Mouse (Mus musculus): ENCODE results near the gene Cmip. TPM values are rescaled to one million over a fixed set of nuclear protein-coding genes. Genes with fewer than 3 reads are reported as not detected.

Gene Cmip
- polyA plus RNA-seq, 1 experiment, result 103 TPM

GRCm38 (mm10) chr8:117253390-117254269 lies 3.2 kb upstream of the Cmip start:
- H3K27ac ChIP-seq (ENCODE audit: control insufficient read depth, insufficient read depth, low read length), result no peak overlapping the region
- WGBS, result 97% methylated on average over 17 of the region's 17 CpGs
- TF ChIP-seq CTCF (IDR thresholded peaks at IDR 0.05; ENCODE audit: borderline replicate concordance, control insufficient read depth, extremely low read depth, insufficient read depth, low read length, poor library complexity), result no peak
- TF ChIP-seq POLR2A (IDR thresholded peaks at IDR 0.05; ENCODE audit: control insufficient read depth, extremely low read depth, insufficient read depth, low read length, poor library complexity), result no peak
- no peak overlapping the region for H3K4me3 ChIP-seq (ENCODE audit: control insufficient read depth, insufficient read depth, low read length)
- DNase-seq, result no peak
- peaks cover 8% of the 10 kb centered on the region for H3K4me1 ChIP-seq (replicated peaks; ENCODE audit: control insufficient read depth, insufficient read depth, low read length)
- H3K27me3 ChIP-seq (ENCODE audit: control insufficient read depth, insufficient read depth, low read length), result no peaks in the 10 kb centered on the region
- no peaks in the 10 kb centered on the region for H3K36me3 ChIP-seq (ENCODE audit: control insufficient read depth, insufficient read depth, low read length)

DNA sequence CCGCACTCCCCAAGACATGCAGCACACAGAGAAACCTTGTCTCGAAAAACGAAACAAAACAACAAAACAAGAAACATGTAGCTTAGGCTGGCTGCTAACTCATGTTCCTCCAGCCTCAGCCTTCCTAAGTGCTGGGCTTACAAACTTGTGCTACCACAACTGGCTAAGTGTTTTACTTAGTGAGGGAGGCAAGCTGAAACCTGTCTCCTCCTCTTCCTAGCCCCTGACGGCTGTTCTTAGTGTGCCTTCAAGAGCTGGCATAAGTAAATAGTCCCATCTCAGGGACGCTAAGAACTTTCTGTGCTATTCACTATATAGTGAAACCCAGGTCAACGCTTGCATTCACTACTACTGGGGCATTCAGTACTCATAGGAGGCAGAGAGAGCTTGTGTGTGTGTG lies 2.4 kb upstream of the Cmip start:
- DNase-seq, result no peak
- WGBS, result 93% methylated on average over 6 of the region's 6 CpGs
- Histone ChIP-seq H3K27ac (ENCODE audit: control insufficient read depth, insufficient read depth, low read length) (no peak overlapping the region), H3K4me3 (ENCODE audit: control insufficient read depth, insufficient read depth, low read length) (no peak overlapping the region), H3K36me3 (ENCODE audit: control insufficient read depth, insufficient read depth, low read length) (no peaks in the 10 kb centered on the region), H3K4me1 (replicated peaks; ENCODE audit: control insufficient read depth, insufficient read depth, low read length) (peaks cover 14% of the 10 kb centered on the region), H3K27me3 (ENCODE audit: control insufficient read depth, insufficient read depth, low read length) (no peaks in the 10 kb centered on the region)
- TF ChIP-seq POLR2A (IDR thresholded peaks at IDR 0.05; ENCODE audit: control insufficient read depth, extremely low read depth, insufficient read depth, low read length, poor library complexity) (no peak), CTCF (IDR thresholded peaks at IDR 0.05; ENCODE audit: borderline replicate concordance, control insufficient read depth, extremely low read depth, insufficient read depth, low read length, poor library complexity) (no peak)

DNA sequence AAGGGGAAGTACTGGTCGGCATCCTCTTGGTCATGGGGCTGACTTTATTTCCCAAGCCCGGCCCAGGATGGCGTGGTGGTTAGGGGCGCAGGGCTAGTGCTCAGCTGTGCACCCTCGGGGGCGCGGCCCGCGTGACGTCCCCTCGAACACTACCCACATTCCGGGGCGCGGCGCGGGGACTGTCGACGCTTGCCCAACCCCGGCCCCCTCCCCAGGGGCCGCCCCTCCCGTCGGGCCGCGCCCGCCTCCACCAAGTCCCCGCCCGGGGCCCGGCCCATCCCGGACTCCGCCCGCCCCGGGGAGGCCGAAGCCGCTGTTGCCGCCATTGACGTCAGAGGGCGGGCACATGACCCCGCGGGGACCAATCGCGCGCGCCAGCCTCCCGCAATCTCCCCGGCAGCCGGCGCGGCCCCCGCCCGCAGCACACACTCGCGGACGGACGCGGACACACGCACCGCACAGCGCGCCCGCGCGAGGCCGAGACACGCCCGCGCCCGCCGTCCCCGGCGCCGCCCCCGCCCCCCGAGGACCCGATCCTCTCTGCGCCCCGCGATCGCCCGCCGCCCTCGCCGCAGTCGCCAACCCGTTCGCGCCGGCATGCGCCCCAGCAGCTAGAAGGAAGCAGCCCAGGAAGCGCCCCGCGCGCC lies 449 bp upstream of the Cmip start:
- H3K4me1 ChIP-seq (replicated peaks; ENCODE audit: control insufficient read depth, insufficient read depth, low read length), result peaks cover 32% of the 10 kb centered on the region
- DNase-seq, result peak; percentile 94

DNA sequence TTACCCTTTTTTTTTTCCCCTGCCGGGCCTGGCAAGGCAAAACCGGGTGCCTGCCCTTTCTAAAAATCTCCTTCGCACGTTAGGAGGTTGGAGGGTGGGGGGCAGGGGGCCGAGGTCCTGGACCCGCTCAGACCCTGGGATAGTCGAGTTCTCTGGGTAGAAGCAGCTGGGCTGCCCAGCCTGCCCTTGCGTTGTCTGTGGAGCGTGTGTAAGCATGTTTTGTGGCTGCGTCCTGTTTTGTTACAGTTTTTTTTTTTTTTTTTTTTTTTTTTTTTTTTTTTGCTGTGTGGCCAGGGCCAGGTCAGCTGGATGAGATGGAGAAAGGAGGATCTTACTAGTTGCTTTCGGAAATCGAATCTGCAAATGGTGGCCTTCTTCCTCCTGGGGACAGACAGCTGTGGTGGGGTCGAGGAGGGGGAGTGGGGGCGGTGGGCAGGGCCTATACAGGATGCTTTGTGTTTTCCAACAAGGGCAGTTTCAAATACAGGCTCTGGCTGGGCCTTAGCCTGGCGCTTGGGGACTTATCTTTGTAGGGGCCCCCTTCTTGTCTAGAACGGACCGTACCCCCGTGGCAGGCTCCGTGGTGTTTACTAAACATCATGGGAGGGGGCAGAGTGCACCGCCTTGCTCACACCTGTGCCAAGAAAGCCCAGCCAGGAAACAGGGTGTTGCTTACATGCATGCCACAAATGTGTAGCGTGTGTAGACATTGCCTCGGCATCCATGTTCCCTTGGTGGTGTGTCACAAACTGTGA lies 1.1 kb downstream of the Cmip start:
- peak; percentile 65 for DNase-seq
- no peak for TF ChIP-seq POLR2A (IDR thresholded peaks at IDR 0.05; ENCODE audit: control insufficient read depth, extremely low read depth, insufficient read depth, low read length, poor library complexity)
- no peak for TF ChIP-seq CTCF (IDR thresholded peaks at IDR 0.05; ENCODE audit: borderline replicate concordance, control insufficient read depth, extremely low read depth, insufficient read depth, low read length, poor library complexity)
- WGBS, result under 1% methylated on average over 22 of the region's 22 CpGs
- Histone ChIP-seq H3K27me3 (ENCODE audit: control insufficient read depth, insufficient read depth, low read length) (no peaks in the 10 kb centered on the region), H3K27ac (ENCODE audit: control insufficient read depth, insufficient read depth, low read length) (peak overlapping the region; percentile 83), H3K4me3 (ENCODE audit: control insufficient read depth, insufficient read depth, low read length) (peak overlapping the region; percentile 99), H3K36me3 (ENCODE audit: control insufficient read depth, insufficient read depth, low read length) (no peaks in the 10 kb centered on the region), H3K4me1 (replicated peaks; ENCODE audit: control insufficient read depth, insufficient read depth, low read length) (peaks cover 45% of the 10 kb centered on the region)

More for the DNA sequence above, 449 bp upstream of the Cmip start:
- H3K36me3 ChIP-seq (ENCODE audit: control insufficient read depth, insufficient read depth, low read length), result no peaks in the 10 kb centered on the region
- no peaks in the 10 kb centered on the region for H3K27me3 ChIP-seq (ENCODE audit: control insufficient read depth, insufficient read depth, low read length)
- TF ChIP-seq POLR2A (IDR thresholded peaks at IDR 0.05; ENCODE audit: control insufficient read depth, extremely low read depth, insufficient read depth, low read length, poor library complexity), result peak; percentile 82; the same call in 1 of the 2 replicates
- TF ChIP-seq CTCF (IDR thresholded peaks at IDR 0.05; ENCODE audit: borderline replicate concordance, control insufficient read depth, extremely low read depth, insufficient read depth, low read length, poor library complexity), result no peak
- no peak overlapping the region for H3K27ac ChIP-seq (ENCODE audit: control insufficient read depth, insufficient read depth, low read length)
- peak overlapping the region; percentile 39 for H3K4me3 ChIP-seq (ENCODE audit: control insufficient read depth, insufficient read depth, low read length)
- WGBS, result under 1% methylated on average over 90 of the region's 92 CpGs

DNA sequence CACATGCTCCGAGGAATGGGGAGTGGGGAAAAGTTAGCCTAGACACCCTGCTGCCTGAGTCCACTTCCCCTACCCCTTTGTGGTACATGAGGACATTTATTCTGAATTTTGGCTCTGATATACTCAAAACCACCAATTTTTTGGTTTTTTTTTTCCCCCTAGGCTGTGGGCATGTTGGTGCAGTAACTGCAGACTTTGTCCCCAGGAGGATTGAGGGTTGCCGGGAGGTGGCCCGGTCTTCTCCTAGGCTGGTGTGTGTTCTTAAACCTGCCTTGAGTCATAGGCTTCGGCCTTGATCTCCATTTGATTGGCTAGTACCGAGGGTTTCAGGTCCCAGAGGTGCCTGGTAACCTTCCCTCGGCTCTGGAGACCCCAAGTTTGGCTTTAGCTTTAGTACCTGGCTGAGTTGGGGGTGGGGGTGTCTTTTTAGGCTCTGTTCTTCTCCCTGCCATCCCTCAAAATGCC lies 1.7 kb downstream of the Cmip start:
- TF ChIP-seq CTCF (IDR thresholded peaks at IDR 0.05; ENCODE audit: borderline replicate concordance, control insufficient read depth, extremely low read depth, insufficient read depth, low read length, poor library complexity), result no peak
- peak overlapping the region; percentile 83 for H3K27ac ChIP-seq (ENCODE audit: control insufficient read depth, insufficient read depth, low read length)
- H3K27me3 ChIP-seq (ENCODE audit: control insufficient read depth, insufficient read depth, low read length), result no peaks in the 10 kb centered on the region
- H3K36me3 ChIP-seq (ENCODE audit: control insufficient read depth, insufficient read depth, low read length), result no peaks in the 10 kb centered on the region
- peak overlapping the region; percentile 99 for H3K4me3 ChIP-seq (ENCODE audit: control insufficient read depth, insufficient read depth, low read length)
- WGBS, result 3% methylated on average over 6 of the region's 6 CpGs
- DNase-seq, result peak; percentile 19
- H3K4me1 ChIP-seq (replicated peaks; ENCODE audit: control insufficient read depth, insufficient read depth, low read length), result peaks cover 51% of the 10 kb centered on the region

GRCm38 (mm10) chr8:117259431-117260001 lies 2.7 kb downstream of the Cmip start:
- Histone ChIP-seq H3K4me3 (ENCODE audit: control insufficient read depth, insufficient read depth, low read length) (peak overlapping the region; percentile 99), H3K4me1 (replicated peaks; ENCODE audit: control insufficient read depth, insufficient read depth, low read length) (peaks cover 53% of the 10 kb centered on the region), H3K27me3 (ENCODE audit: control insufficient read depth, insufficient read depth, low read length) (no peaks in the 10 kb centered on the region), H3K27ac (ENCODE audit: control insufficient read depth, insufficient read depth, low read length) (no peak overlapping the region), H3K36me3 (ENCODE audit: control insufficient read depth, insufficient read depth, low read length) (no peaks in the 10 kb centered on the region)
- 76% methylated on average over 11 of the region's 11 CpGs for WGBS
- DNase-seq, result no peak
- no peak for TF ChIP-seq POLR2A (IDR thresholded peaks at IDR 0.05; ENCODE audit: control insufficient read depth, extremely low read depth, insufficient read depth, low read length, poor library complexity)
- TF ChIP-seq CTCF (IDR thresholded peaks at IDR 0.05; ENCODE audit: borderline replicate concordance, control insufficient read depth, extremely low read depth, insufficient read depth, low read length, poor library complexity), result no peak
